Mouse (Mus musculus) CH12.LX (cell line): ENCODE results near the gene Celsr3. TPM values are rescaled to one million over a fixed set of nuclear protein-coding genes. Genes with fewer than 3 reads are reported as not detected.

ENCODE experiments used
- DNase-seq: peaks from one replicate; pipeline ENCODE4 v3.0.0-alpha.2; 2013; ENCODE audit errors: extremely low read depth
- H3K27ac ChIP-seq: 2 replicates; pipeline ENCODE4 v1.5.1; 2012; ENCODE audit warnings: low read depth, mild to moderate bottlenecking, control low read depth, moderate library complexity; ENCODE audit not compliant: insufficient read depth
- H3K27me3 ChIP-seq: replicated peaks from 2 replicates; pipeline ENCODE3; 2012; ENCODE audit warnings: inconsistent platforms
- H3K36me3 ChIP-seq, 2 experiments: replicated peaks in 1 of 2; 2 replicates each; pipeline versions ENCODE3 to v1.6.1; 2012; ENCODE audit warnings: inconsistent platforms in 1 of 2, low read length in 1 of 2, mild to moderate bottlenecking in 1 of 2, mixed read lengths in 1 of 2, moderate library complexity in 1 of 2; ENCODE audit not compliant: control insufficient read depth in 1 of 2, insufficient read depth in 1 of 2
- H3K4me1 ChIP-seq, 2 experiments: 2 replicates each; pipeline ENCODE4 v1.6.1; 2012; ENCODE audit warnings: inconsistent platforms in 1 of 2, moderate library complexity in 1 of 2; ENCODE audit not compliant: insufficient read depth in 2 of 2, control insufficient read depth in 1 of 2
- H3K4me2 ChIP-seq: 2 replicates; pipeline ENCODE4 v1.6.1; 2012; ENCODE audit warnings: low read depth, mild to moderate bottlenecking, control low read depth; ENCODE audit not compliant: poor library complexity, insufficient read depth, severe bottlenecking
- H3K4me3 ChIP-seq, 3 experiments: fragments of 150-350 bp in 1 of 3; sonication (generic) in 1 of 3; replicated peaks in 1 of 3; 2 replicates each; pipeline versions ENCODE3 to v1.5.1; 2011 to 2012; ENCODE audit warnings: low read depth in 2 of 3, low read length in 2 of 3, mild to moderate bottlenecking in 2 of 3, moderate library complexity in 2 of 3, control low read depth in 1 of 3, improper control_type of control experiment in 1 of 3, inconsistent platforms in 1 of 3, mixed read lengths in 1 of 3; ENCODE audit not compliant: poor library complexity in 1 of 3
- H3K79me2 ChIP-seq: replicated peaks from 2 replicates; pipeline ENCODE4 v1.6.1; 2012; ENCODE audit warnings: mild to moderate bottlenecking, moderate library complexity; ENCODE audit not compliant: control insufficient read depth, poor library complexity, insufficient read depth, severe bottlenecking; ENCODE audit errors: extremely low read depth
- H3K9ac ChIP-seq: 2 replicates; pipeline ENCODE4 v1.6.1; 2012; ENCODE audit warnings: low read depth, mild to moderate bottlenecking, control low read depth, moderate library complexity; ENCODE audit not compliant: insufficient read depth
- H3K9me3 ChIP-seq: replicated peaks from 2 replicates; pipeline ENCODE3; 2012; ENCODE audit warnings: low read length, inconsistent platforms, mixed read lengths
- BHLHE40 ChIP-seq: IDR thresholded peaks from 2 replicates; pipeline ENCODE4 v1.6.1; 2011; ENCODE audit warnings: mild to moderate bottlenecking, low read depth, low read length, improper control_type of control experiment
- CHD1 ChIP-seq: IDR thresholded peaks from 2 replicates; pipeline ENCODE4 v1.6.1; 2012; ENCODE audit warnings: low read depth, low read length, improper control_type of control experiment, inconsistent platforms
- CHD2 ChIP-seq: IDR thresholded peaks from 2 replicates; pipeline ENCODE4 v1.6.1; 2011; ENCODE audit warnings: low read length, improper control_type of control experiment
- CTCF ChIP-seq, 2 experiments: IDR thresholded peaks in 1 of 2; conservative IDR thresholded peaks in 1 of 2; 2 replicates each; pipeline ENCODE4 v1.5.1; 2011 to 2012; ENCODE audit warnings: low read depth in 2 of 2, low read length in 2 of 2, improper control_type of control experiment in 1 of 2, inconsistent platforms in 1 of 2, mild to moderate bottlenecking in 1 of 2, moderate library complexity in 1 of 2
- E2F4 ChIP-seq: IDR thresholded peaks from 2 replicates; pipeline ENCODE4 v1.6.1; 2011; ENCODE audit warnings: low read depth, low read length, improper control_type of control experiment; ENCODE audit not compliant: insufficient replicate concordance
- ELF1 ChIP-seq: IDR thresholded peaks from 2 replicates; pipeline ENCODE4 v1.6.1; 2014; ENCODE audit warnings: low read depth, mild to moderate bottlenecking, inconsistent platforms, low read length, improper control_type of control experiment
- EP300 ChIP-seq: IDR thresholded peaks from 2 replicates; pipeline ENCODE4 v1.6.1; 2011; ENCODE audit warnings: low read length, improper control_type of control experiment
- ETS1 ChIP-seq: conservative IDR thresholded peaks from 2 replicates; pipeline ENCODE4 v1.6.1; 2012; ENCODE audit warnings: low read depth, mild to moderate bottlenecking, inconsistent platforms, low read length, improper control_type of control experiment, moderate library complexity
- GABPA ChIP-seq: IDR thresholded peaks from 2 replicates; pipeline ENCODE4 v1.6.1; 2012; ENCODE audit warnings: low read depth, low read length, improper control_type of control experiment, inconsistent platforms; ENCODE audit not compliant: insufficient replicate concordance
- HCFC1 ChIP-seq: IDR thresholded peaks from 2 replicates; pipeline ENCODE4 v1.6.1; 2012; ENCODE audit warnings: low read depth, mild to moderate bottlenecking, inconsistent platforms, low read length, improper control_type of control experiment
- IRF4 ChIP-seq: IDR thresholded peaks from 2 replicates; pipeline ENCODE4 v1.6.1; 2014; ENCODE audit warnings: low read depth, mild to moderate bottlenecking, inconsistent platforms, low read length, improper control_type of control experiment
- JUN ChIP-seq: IDR thresholded peaks from 2 replicates; pipeline ENCODE4 v1.6.1; 2011; ENCODE audit warnings: low read depth, mild to moderate bottlenecking, low read length, improper control_type of control experiment, moderate library complexity; ENCODE audit not compliant: insufficient read depth
- JUND ChIP-seq: conservative IDR thresholded peaks from 2 replicates; pipeline ENCODE4 v1.6.1; 2011; ENCODE audit warnings: low read depth, low read length, improper control_type of control experiment
- KAT2A ChIP-seq: IDR thresholded peaks from 2 replicates; pipeline ENCODE4 v1.6.1; 2012; ENCODE audit warnings: low read length, improper control_type of control experiment, inconsistent platforms; ENCODE audit not compliant: insufficient replicate concordance
- MAFK ChIP-seq: IDR thresholded peaks from 2 replicates; pipeline ENCODE4 v1.6.1; 2011; ENCODE audit warnings: low read length, improper control_type of control experiment; ENCODE audit not compliant: insufficient replicate concordance
- MAX ChIP-seq: IDR thresholded peaks from 2 replicates; pipeline ENCODE4 v1.6.1; 2011; ENCODE audit warnings: low read length, improper control_type of control experiment
- MAZ ChIP-seq: IDR thresholded peaks from 2 replicates; pipeline ENCODE4 v1.6.1; 2012; ENCODE audit warnings: low read depth, mild to moderate bottlenecking, inconsistent platforms, low read length, improper control_type of control experiment, moderate library complexity
- MEF2A ChIP-seq: IDR thresholded peaks from 2 replicates; pipeline ENCODE4 v1.6.1; 2014; ENCODE audit warnings: low read depth, mild to moderate bottlenecking, inconsistent platforms, low read length, improper control_type of control experiment, borderline replicate concordance
- MXI1 ChIP-seq: IDR thresholded peaks from 2 replicates; pipeline ENCODE4 v1.6.1; 2011; ENCODE audit warnings: mild to moderate bottlenecking, low read depth, low read length, improper control_type of control experiment
- MYC ChIP-seq: IDR thresholded peaks from 2 replicates; pipeline ENCODE4 v1.6.1; 2011; ENCODE audit warnings: low read depth, mild to moderate bottlenecking, improper control_type of control experiment, low read length
- NELFE ChIP-seq: IDR thresholded peaks from 2 replicates; pipeline ENCODE4 v1.6.1; 2011; ENCODE audit warnings: low read depth, low read length, improper control_type of control experiment
- NRF1 ChIP-seq: IDR thresholded peaks from 2 replicates; pipeline ENCODE4 v1.6.1; 2014; ENCODE audit warnings: low read depth, mild to moderate bottlenecking, inconsistent platforms, low read length, improper control_type of control experiment, moderate library complexity
- PAX5 ChIP-seq: IDR thresholded peaks from 2 replicates; pipeline ENCODE4 v1.6.1; 2012; ENCODE audit warnings: low read length, inconsistent platforms, mixed read lengths
- POLR2A ChIP-seq: IDR thresholded peaks from 2 replicates; pipeline ENCODE4 v1.6.1; 2011; ENCODE audit warnings: low read depth, mild to moderate bottlenecking, improper control_type of control experiment, low read length
- POLR2AphosphoS2 ChIP-seq: IDR thresholded peaks from 2 replicates; pipeline ENCODE4 v1.6.1; 2011; ENCODE audit warnings: low read depth, low read length, improper control_type of control experiment
- RAD21 ChIP-seq: IDR thresholded peaks from 2 replicates; pipeline ENCODE4 v1.6.1; 2011; ENCODE audit warnings: low read depth, mild to moderate bottlenecking, low read length, improper control_type of control experiment, moderate library complexity
- RCOR1 ChIP-seq: conservative IDR thresholded peaks from 2 replicates; pipeline ENCODE4 v1.6.1; 2012; ENCODE audit warnings: low read depth, mild to moderate bottlenecking, inconsistent platforms, low read length, improper control_type of control experiment
- SIN3A ChIP-seq: IDR thresholded peaks from 2 replicates; pipeline ENCODE4 v1.6.1; 2012; ENCODE audit warnings: low read length, improper control_type of control experiment, inconsistent platforms
- SMC3 ChIP-seq: IDR thresholded peaks from 2 replicates; pipeline ENCODE4 v1.6.1; 2011; ENCODE audit warnings: low read depth, low read length, improper control_type of control experiment
- TBP ChIP-seq: conservative IDR thresholded peaks from 2 replicates; pipeline ENCODE4 v1.6.1; 2011; ENCODE audit warnings: low read depth, low read length, improper control_type of control experiment
- TCF12 ChIP-seq: IDR thresholded peaks from 2 replicates; pipeline ENCODE4 v1.6.1; 2014; ENCODE audit warnings: low read depth, mild to moderate bottlenecking, inconsistent platforms, low read length, improper control_type of control experiment
- UBTF ChIP-seq: IDR thresholded peaks from 2 replicates; pipeline ENCODE4 v1.6.1; 2012; ENCODE audit warnings: low read depth, mild to moderate bottlenecking, inconsistent platforms, low read length, improper control_type of control experiment, moderate library complexity
- USF1 ChIP-seq: IDR thresholded peaks from 2 replicates; pipeline ENCODE4 v1.6.1; 2014; ENCODE audit warnings: low read depth, mild to moderate bottlenecking, inconsistent platforms, low read length, improper control_type of control experiment
- USF2 ChIP-seq: conservative IDR thresholded peaks from 2 replicates; pipeline ENCODE4 v1.6.1; 2011; ENCODE audit warnings: low read depth, low read length, improper control_type of control experiment
- ZC3H11A ChIP-seq: IDR thresholded peaks from 2 replicates; pipeline ENCODE4 v1.6.1; 2012; ENCODE audit warnings: low read depth, mild to moderate bottlenecking, inconsistent platforms, low read length, improper control_type of control experiment
- ZKSCAN1 ChIP-seq: IDR thresholded peaks from 2 replicates; pipeline ENCODE4 v1.6.1; 2012; ENCODE audit warnings: low read depth, inconsistent platforms, low read length, improper control_type of control experiment, borderline replicate concordance
- ZMIZ1 ChIP-seq: IDR thresholded peaks from 2 replicates; pipeline ENCODE4 v1.6.1; 2012; ENCODE audit warnings: low read depth, mild to moderate bottlenecking, inconsistent platforms, low read length, improper control_type of control experiment
- ZNF384 ChIP-seq: IDR thresholded peaks from 2 replicates; pipeline ENCODE4 v1.6.1; 2012; ENCODE audit warnings: low read depth, low read length, improper control_type of control experiment, inconsistent platforms
- dilution Hi-C: fragments of 300-500 bp; cut with MboI; formaldehyde crosslinking; loops from 2 replicates; pipeline ENCODE4 v1.14.3; 2020; ENCODE audit warnings: low sequenced_read_pairs; ENCODE audit not compliant: extremely low pct_unique_long_range_greater_than_20kb, extremely low pct_ligation_motif_present
- in situ Hi-C: fragments of 300-500 bp; cut with MboI; formaldehyde crosslinking; loops from 3 replicates; pipeline ENCODE4 v1.14.3; 2019; ENCODE audit warnings: low sequenced_read_pairs, low pct_ligation_motif_present, low pct_unique_long_range_greater_than_20kb, mixed read lengths
- polyA plus RNA-seq: library from polyadenylated mRNA; unstranded; fragments of >175 nt; gene quantifications from 2 replicates; pipeline ENCODE4 v1.2.1, GENCODE M21; 2012; ENCODE audit warnings: low read depth; ENCODE audit not compliant: insufficient read length
- total RNA-seq, 2 experiments: library from RNA; depleted of rRNA; stranded (reverse); fragments of 300-350 nt in 1 of 2; fragments of >200 nt in 1 of 2; gene quantifications; 2 replicates each; pipeline ENCODE4 v1.2.3; 2012 to 2014

Gene Celsr3
- total and polyA plus RNA-seq, 3 experiments = 0.04 TPM; not detected in 2

GRCm38 (mm10) chr9:108792730-108793129, 33.4 kb upstream of the Celsr3 start:
- Histone ChIP-seq H3K79me2 (peaks cover 70% of the 10 kb centered on the region), H3K9ac (peak overlapping the region; percentile 44; the same call in 1 of the 2 replicates), H3K4me1 (peaks cover 45 to 99% of the 10 kb centered on the region in 2 experiments), H3K27me3 (no peaks in the 10 kb centered on the region), H3K36me3 (peaks cover 21 to 41% of the 10 kb centered on the region in 2 experiments), H3K4me2 (peak overlapping the region; percentile 86; the same call in 1 of the 2 replicates), H3K9me3 (no peaks in the 10 kb centered on the region), H3K4me3 (no peak overlapping the region), H3K27ac (peak overlapping the region; percentile 38; the same call in 1 of the 2 replicates)
- dilution Hi-C loops = no loop called here
- TF ChIP-seq SMC3 (no peak), USF2 (no peak), EP300 (peak; percentile 82), RAD21 (no peak), CHD2 (peak; percentile 85), MAZ (peak; percentile 86; the same call in 1 of the 2 replicates), KAT2A (0 out of 2 replicates have a peak, but pooled peaks have one; percentile 62), JUND (peak; percentile 52; the same call in 1 of the 2 replicates), MYC (0 out of 2 replicates have a peak, but pooled peaks have one; percentile 47), HCFC1 (peak; percentile 42), POLR2A (no peak), E2F4 (no peak), RCOR1 (peak; percentile 82), USF1 (peak; percentile 27), IRF4 (peak; percentile 86), SIN3A (peak; percentile 96), GABPA (no peak), ZC3H11A (no peak), ELF1 (no peak), CTCF (conservative IDR thresholded peaks at IDR 0.05 in 1 of 2, IDR thresholded peaks at IDR 0.05 in 1 of 2; ENCODE audit: low read depth in 2 of 2, low read length in 2 of 2) (no peak), UBTF (0 out of 2 replicates have a peak, but pooled peaks have one; percentile 32), ETS1 (peak; percentile 100), TBP (no peak), TCF12 (peak; percentile 98), NELFE (no peak), ZMIZ1 (no peak), MEF2A (peak; percentile 88), MXI1 (peak; percentile 82), BHLHE40 (peak; percentile 98), CHD1 (no peak), MAX (peak; percentile 65), MAFK (peak; percentile 72), POLR2AphosphoS2 (no peak), ZNF384 (peak; percentile 76), ZKSCAN1 (no peak), JUN (no peak), NRF1 (no peak), PAX5 (no peak)
- peak; percentile 84 for DNase-seq
- in situ Hi-C loops = no loop called here
